Mouse (Mus musculus): ENCODE data around the gene Zfp536. TPM values are rescaled to one million over a fixed set of nuclear protein-coding genes. Genes with fewer than 3 reads are reported as not detected.
A peak's percentile ranks its signal among the peaks of the same experiment; 100 is the strongest.

The Zfp536 gene
- total RNA-seq, 2 experiments from 2014 or later: 0.13 to 0.33 TPM

- ATAC-seq (ENCODE audit: poor library complexity, severe bottlenecking): no peak
Measured at GRCm38 (mm10) chr7:37477309-37477708, 296.1 kb downstream of the Zfp536 start.

- ATAC-seq (ENCODE audit: poor library complexity, severe bottlenecking): no peak
Measured at GRCm38 (mm10) chr7:37475485-37475884, 298.0 kb downstream of the Zfp536 start.

GRCm38 (mm10) chr7:37474284-37474683, 299.2 kb downstream of the Zfp536 start:
- no peak for ATAC-seq (ENCODE audit: poor library complexity, severe bottlenecking)

GRCm38 (mm10) chr7:37473311-37474084, 299.9 kb downstream of the Zfp536 start:
- ATAC-seq (ENCODE audit: poor library complexity, severe bottlenecking): no peak

- ATAC-seq (ENCODE audit: poor library complexity, severe bottlenecking): no peak
Measured at GRCm38 (mm10) chr7:37471726-37472125, 301.7 kb downstream of the Zfp536 start.

GRCm38 (mm10) chr7:37466477-37467243, 306.8 kb downstream of the Zfp536 start:
- ATAC-seq (ENCODE audit: poor library complexity, severe bottlenecking): no peak

GRCm38 (mm10) chr7:37464186-37464721, 309.2 kb downstream of the Zfp536 start:
- no peak for ATAC-seq (ENCODE audit: poor library complexity, severe bottlenecking)

GRCm38 (mm10) chr7:37447523-37447922, 325.9 kb downstream of the Zfp536 start:
- no peak for ATAC-seq (ENCODE audit: poor library complexity, severe bottlenecking)

GRCm38 (mm10) chr7:37439912-37440311, 333.5 kb downstream of the Zfp536 start:
- ATAC-seq (ENCODE audit: poor library complexity, severe bottlenecking): peak; percentile 10; the same call in 1 of the 2 replicates

GRCm38 (mm10) chr7:37439117-37439844, 334.2 kb downstream of the Zfp536 start:
- ATAC-seq (ENCODE audit: poor library complexity, severe bottlenecking): peak; percentile 62

- peak; percentile 87 for ATAC-seq (ENCODE audit: poor library complexity, severe bottlenecking)
Measured at GRCm38 (mm10) chr7:37437887-37438286, 335.6 kb downstream of the Zfp536 start.

GRCm38 (mm10) chr7:37433156-37433555, 340.3 kb downstream of the Zfp536 start:
- no peak for ATAC-seq (ENCODE audit: poor library complexity, severe bottlenecking)

GRCm38 (mm10) chr7:37431471-37431870, 342.0 kb downstream of the Zfp536 start:
- ATAC-seq (ENCODE audit: poor library complexity, severe bottlenecking): no peak

- no peak for ATAC-seq (ENCODE audit: poor library complexity, severe bottlenecking)
Measured at GRCm38 (mm10) chr7:37426061-37426460, 347.4 kb downstream of the Zfp536 start.

GRCm38 (mm10) chr7:37422966-37423365, 350.5 kb downstream of the Zfp536 start:
- no peak for ATAC-seq (ENCODE audit: poor library complexity, severe bottlenecking)

Other genes starting within 250 kb of the Zfp536 start
- gene Uri1, start 249.9 kb upstream of the Zfp536 start, total RNA-seq (2015): 30.8 and 31.5 TPM in 2 replicates
- gene Uri1, start 249.9 kb upstream of the Zfp536 start, total RNA-seq (2017): 26.7 and 29.1 TPM in 2 replicates

Data from megakaryocyte, adult 5-6 weeks (primary cell).